Mouse (Mus musculus): ENCODE measurements around the gene Tmub1.
"Not testable (repeated sequence)": the region's sequence is repeated elsewhere in the genome, so short reads cannot be mapped to it uniquely, and the experiment has no call there.

Tmub1 gene

DNA sequence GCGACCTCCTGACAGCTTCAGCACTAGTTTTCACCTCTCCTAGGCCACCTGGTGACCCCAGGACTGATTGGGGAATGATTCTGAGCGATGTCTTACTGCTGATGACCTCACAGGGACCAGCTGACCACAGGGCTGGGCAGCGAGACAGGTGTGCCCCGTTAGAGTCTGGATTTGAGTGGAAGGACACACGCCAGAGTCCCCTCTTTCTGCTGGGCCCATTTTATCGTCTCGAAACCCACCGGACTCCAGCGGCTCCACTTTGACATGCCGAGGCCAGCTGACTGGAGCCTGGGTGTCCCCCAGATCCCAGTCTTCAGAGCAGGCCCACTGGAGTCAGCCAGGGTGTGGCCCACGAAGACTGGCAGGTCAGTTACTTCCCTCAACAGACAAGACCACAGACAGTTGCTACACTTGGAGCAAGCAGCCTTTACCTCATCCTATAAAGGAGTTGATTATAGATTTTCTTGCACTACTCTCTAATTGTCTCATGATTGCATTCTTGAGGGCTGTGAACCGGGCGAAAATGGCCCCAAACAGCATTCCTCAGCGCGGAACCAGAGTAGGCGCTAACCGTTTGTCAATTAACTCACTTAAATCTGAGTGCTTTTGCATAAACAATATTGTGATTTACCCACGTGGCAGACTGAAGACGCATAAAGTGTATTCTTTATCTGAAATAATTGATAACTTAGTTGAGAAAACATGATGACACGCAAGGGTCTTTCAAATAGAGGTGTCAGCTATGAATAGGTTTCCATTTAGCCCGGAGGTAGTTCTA is 23.5 kb downstream of the Tmub1 start:
- ATAC-seq (ENCODE audit: low TSS enrichment) = peak; percentile 5

- peak; percentile 85 for ATAC-seq (ENCODE audit: low TSS enrichment)
Observed at GRCm38 (mm10) chr5:24423129-24424003, 24.3 kb downstream of the Tmub1 start, which contains the start of the genes Cdk5 and Slc4a2. Cdk5 (minus strand) TSS chr5:24423530. Slc4a2 (plus strand) TSS chr5:24423837.

GRCm38 (mm10) chr5:24420381-24420780 is 27.3 kb downstream of the Tmub1 start:
- no peak for ATAC-seq (ENCODE audit: low TSS enrichment)

DNA sequence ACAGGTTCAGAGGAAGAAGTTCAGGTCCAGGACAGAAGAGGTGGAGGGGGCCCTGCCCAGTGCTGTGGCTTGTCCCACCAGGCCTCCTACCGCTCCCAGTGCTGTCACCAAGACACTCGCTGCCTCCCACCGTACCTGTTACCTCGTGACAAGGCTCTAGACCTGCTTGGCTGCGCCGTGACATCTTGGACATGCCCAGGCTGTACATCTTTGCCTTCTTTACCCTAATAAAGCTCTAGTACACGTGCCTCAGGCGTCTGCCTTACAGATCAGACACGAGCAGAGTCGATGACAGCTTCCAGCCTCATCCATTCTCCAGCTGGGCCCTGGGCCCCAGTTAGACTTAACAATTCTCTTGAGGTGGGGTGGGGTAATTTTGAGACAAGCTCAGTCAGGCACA is 30.1 kb downstream of the Tmub1 start:
- ATAC-seq (ENCODE audit: low TSS enrichment) = no peak

- ATAC-seq (ENCODE audit: low TSS enrichment) = peak; percentile 71
Observed at GRCm38 (mm10) chr5:24416222-24416736, 31.4 kb downstream of the Tmub1 start.

GRCm38 (mm10) chr5:24413938-24414337 is 33.7 kb downstream of the Tmub1 start:
- no peak for ATAC-seq (ENCODE audit: low TSS enrichment)

GRCm38 (mm10) chr5:24413042-24413693 is 34.5 kb downstream of the Tmub1 start, which contains the start of gene Asic3:
Asic3 (plus strand) TSS chr5:24413392.
- ATAC-seq (ENCODE audit: low TSS enrichment) = no peak

- ATAC-seq (ENCODE audit: low TSS enrichment) = no peak
Observed at GRCm38 (mm10) chr5:24412063-24412462, 35.6 kb downstream of the Tmub1 start.

DNA sequence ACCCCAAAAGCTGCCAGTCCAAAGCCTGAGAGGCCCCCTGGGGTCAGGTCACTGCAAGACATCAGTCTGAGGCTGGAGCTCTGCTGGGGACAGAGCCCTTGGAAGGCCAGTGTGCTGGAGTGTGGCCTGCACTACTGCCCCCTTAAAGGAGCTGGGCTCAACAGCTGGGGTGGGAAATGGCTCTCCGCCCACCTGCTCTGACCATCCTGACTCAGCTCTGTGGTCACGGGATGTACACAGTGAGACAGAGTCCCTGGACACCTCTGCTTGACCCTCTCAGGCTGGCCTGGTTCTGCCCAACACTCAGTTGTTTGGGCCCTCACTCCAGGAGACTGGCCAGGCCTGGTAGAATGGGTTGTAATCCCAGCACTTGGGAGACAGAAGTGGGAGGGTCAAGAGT is 38.2 kb downstream of the Tmub1 start:
- no peak for ATAC-seq (ENCODE audit: low TSS enrichment)

DNA sequence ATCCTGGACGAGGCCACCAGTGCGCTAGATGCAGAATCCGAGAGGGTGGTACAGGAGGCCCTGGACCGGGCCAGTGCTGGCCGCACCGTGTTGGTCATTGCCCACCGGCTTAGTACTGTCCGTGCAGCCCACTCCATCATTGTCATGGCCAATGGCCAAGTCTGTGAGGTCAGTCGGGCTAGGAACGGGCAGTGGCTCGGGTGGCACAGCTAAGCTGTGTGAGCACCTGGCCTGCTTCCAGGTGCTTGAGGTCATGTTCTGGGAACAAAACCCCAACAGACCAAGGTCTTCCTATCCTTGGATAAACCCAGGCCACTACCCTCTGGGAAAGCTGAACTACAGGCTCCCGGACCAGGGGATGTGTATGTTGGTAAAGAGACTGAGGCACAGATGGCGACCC is 39.0 kb downstream of the Tmub1 start:
- ATAC-seq (ENCODE audit: low TSS enrichment) = no peak

- no peak for ATAC-seq (ENCODE audit: low TSS enrichment)
Observed at GRCm38 (mm10) chr5:24405389-24405876, 42.2 kb downstream of the Tmub1 start.

GRCm38 (mm10) chr5:24404594-24405360 is 42.9 kb downstream of the Tmub1 start:
- peak; percentile 42 for ATAC-seq (ENCODE audit: low TSS enrichment)

DNA sequence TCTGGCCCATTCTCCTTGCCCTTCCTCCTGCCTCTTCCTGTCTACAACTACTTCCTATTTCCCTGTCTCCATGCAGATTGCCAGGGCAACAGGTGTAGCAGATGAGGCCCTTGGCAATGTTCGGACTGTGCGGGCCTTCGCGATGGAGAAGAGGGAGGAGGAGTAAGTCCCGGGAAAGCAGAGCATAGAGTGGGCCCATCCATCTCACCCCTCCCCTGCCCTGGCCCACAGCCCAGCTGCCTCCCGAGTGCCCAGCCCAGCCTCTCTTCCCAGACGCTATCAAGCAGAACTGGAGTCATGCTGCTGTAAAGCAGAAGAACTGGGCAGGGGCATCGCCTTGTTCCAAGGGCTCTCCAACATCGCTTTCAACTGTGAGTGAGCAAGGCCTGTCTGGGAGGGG is 45.7 kb downstream of the Tmub1 start:
- ATAC-seq (ENCODE audit: low TSS enrichment) = peak; percentile 10; the same call in 1 of the 2 replicates

GRCm38 (mm10) chr5:24400911-24401605 is 46.6 kb downstream of the Tmub1 start:
- ATAC-seq (ENCODE audit: low TSS enrichment) = no peak

DNA sequence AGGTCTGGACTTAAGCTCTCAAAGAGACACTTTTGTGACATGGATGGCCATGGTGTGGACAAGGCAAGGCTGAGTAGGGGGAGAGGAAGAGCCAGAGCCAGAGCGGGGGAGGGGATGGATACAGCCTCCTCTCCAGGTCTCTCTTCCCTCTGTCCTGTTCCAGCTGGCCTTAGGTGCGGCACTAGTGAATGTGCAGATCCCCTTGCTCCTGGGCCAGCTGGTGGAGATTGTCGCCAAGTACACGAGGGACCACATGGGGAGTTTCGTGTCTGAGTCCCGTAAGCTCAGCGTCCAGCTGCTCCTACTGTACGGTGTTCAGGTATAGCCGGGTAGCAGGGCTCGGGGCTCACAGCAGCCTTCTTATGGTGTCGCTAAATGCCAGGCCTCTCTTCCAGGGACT is 47.3 kb downstream of the Tmub1 start:
- ATAC-seq (ENCODE audit: low TSS enrichment) = no peak

DNA sequence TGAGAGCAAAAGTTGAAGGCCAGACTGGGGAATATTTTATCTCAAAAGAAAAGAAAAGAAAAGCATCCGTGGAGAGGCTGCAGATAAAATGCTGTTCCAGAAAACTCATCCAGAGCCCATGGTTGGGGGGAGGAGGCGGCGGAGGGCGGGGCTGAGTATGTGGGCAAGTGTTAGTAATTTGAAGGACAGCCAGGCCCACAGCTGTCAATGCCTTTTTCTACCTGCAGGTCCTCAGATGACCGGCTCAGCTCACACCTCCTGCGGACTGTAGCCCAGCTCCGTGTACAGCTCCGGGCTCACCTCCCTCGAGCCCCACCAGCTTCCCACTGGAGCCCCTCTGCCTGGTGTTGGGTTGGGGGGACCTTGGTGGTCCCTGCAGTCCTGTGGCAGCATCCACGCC is 48.0 kb downstream of the Tmub1 start:
- no peak for ATAC-seq (ENCODE audit: low TSS enrichment)

- not testable (repeated sequence) for ATAC-seq (ENCODE audit: low TSS enrichment)
Observed at GRCm38 (mm10) chr5:24396254-24396653, 51.4 kb downstream of the Tmub1 start.
